In genomic region chr13:58031755-58032154, GRCm38 (mm10) we compare ENCODE assay signal across 8 mouse cellular contexts.
DNase-seq lines count a peak whose midpoint lies in the region; ATAC-seq and TF ChIP-seq lines count a peak whose summit lies in the region.

No protein-coding gene starts in this region.

- ATAC-seq in forebrain, embryonic 16.5 days, result no peak
- ATAC-seq in kidney, postnatal 0 days (replicated peaks; ENCODE audit: low FRiP score, low read depth), result peak; percentile 57; the same call in 1 of the 2 replicates
- ATAC-seq in megakaryocyte, adult 5-6 weeks (ENCODE audit: poor library complexity, severe bottlenecking), result peak; percentile 74

- H3K4me3 ChIP-seq in forebrain, embryonic 10.5 days, result no peak overlapping the region
- H3K4me3 ChIP-seq in forebrain, embryonic 16.5 days (replicated peaks; ENCODE audit: low read length), result no peak overlapping the region
- H3K4me3 ChIP-seq in ES-E14 (ENCODE audit: insufficient read depth in 1 of 2, low read depth in 1 of 2, low read length in 2 of 2, poor library complexity in 1 of 2, severe bottlenecking in 1 of 2), result no peak overlapping the region
- no peak overlapping the region for H3K4me3 ChIP-seq in kidney, postnatal 0 days (replicated peaks; ENCODE audit: low read depth, low read length)

- H3K36me3 ChIP-seq in forebrain, embryonic 10.5 days (replicated peaks), result no peaks in the 10 kb centered on the region
- no peaks in the 10 kb centered on the region for H3K36me3 ChIP-seq in forebrain, embryonic 16.5 days (ENCODE audit: control insufficient read depth, insufficient read depth)
- no peaks in the 10 kb centered on the region for H3K36me3 ChIP-seq in ES-E14 (ENCODE audit: control insufficient read depth, insufficient read depth, low read length, poor library complexity, severe bottlenecking)
- no peaks in the 10 kb centered on the region for H3K36me3 ChIP-seq in kidney, postnatal 0 days (ENCODE audit: insufficient read depth, low read length)

- no peaks in the 10 kb centered on the region for H3K27me3 ChIP-seq in forebrain, embryonic 10.5 days (ENCODE audit: poor library complexity, severe bottlenecking)
- H3K27me3 ChIP-seq in forebrain, embryonic 16.5 days (replicated peaks; ENCODE audit: control insufficient read depth, insufficient read depth, low read length), result no peaks in the 10 kb centered on the region
- H3K27me3 ChIP-seq in kidney, postnatal 0 days (ENCODE audit: insufficient read depth, low read length), result no peaks in the 10 kb centered on the region

- peak; percentile 92 for TF ChIP-seq CTCF in kidney, postnatal 0 days (IDR thresholded peaks at IDR 0.05; ENCODE audit: low read depth)

- DNase-seq in forebrain, embryonic 10.5 days (ENCODE audit: extremely low spot score, low spot score), result peak; percentile 75
- DNase-seq in ES-E14 (ENCODE audit: low read depth, low spot score), result peak; percentile 56
- peak; percentile 69 for DNase-seq in cerebellum, adult 8-10 months
- peak; percentile 70 for DNase-seq in gastrocnemius, postnatal 14 days
- DNase-seq in kidney, postnatal 0 days (ENCODE audit: low spot score), result peak; percentile 68
- DNase-seq in spleen, postnatal 4 days (ENCODE audit: low spot score in 2 of 2), result peak; percentile 41 to 84

- H3K9me3 ChIP-seq in forebrain, embryonic 10.5 days, result no peaks in the 10 kb centered on the region
- no peaks in the 10 kb centered on the region for H3K9me3 ChIP-seq in forebrain, embryonic 16.5 days (ENCODE audit: control insufficient read depth, low read length)
- no peaks in the 10 kb centered on the region for H3K9me3 ChIP-seq in ES-E14 (ENCODE audit: control insufficient read depth, insufficient read depth, low read depth, low read length)
- H3K9me3 ChIP-seq in kidney, postnatal 0 days (replicated peaks; ENCODE audit: low read length), result no peaks in the 10 kb centered on the region

- no peak overlapping the region for H3K9ac ChIP-seq in forebrain, embryonic 16.5 days (replicated peaks; ENCODE audit: low read depth, low read length)
- no peak overlapping the region for H3K9ac ChIP-seq in ES-E14 (ENCODE audit: insufficient read depth, low read depth, low read length, poor library complexity, severe bottlenecking)
- H3K9ac ChIP-seq in kidney, postnatal 0 days (ENCODE audit: low read depth, low read length), result no peak overlapping the region

- intact Hi-C loops in gastrocnemius, postnatal 14 days (cut with DNase I; ENCODE audit: low total_unique reads), result loop anchor here (5.0 kb wide), 1 partner anchor 81 kb away; the partner anchor contains the start of gene Klhl3

- in situ Hi-C loops in ES-E14 (cut with MboI; ENCODE audit: low sequenced_read_pairs in 2 of 2, unreplicated experiment in 2 of 2), result no loop called here

- H3K4me1 ChIP-seq in forebrain, embryonic 10.5 days, result no peaks in the 10 kb centered on the region
- H3K4me1 ChIP-seq in forebrain, embryonic 16.5 days (replicated peaks; ENCODE audit: control insufficient read depth, insufficient read depth, low read length), result no peaks in the 10 kb centered on the region; the same call in 1 of the 2 replicates
- no peaks in the 10 kb centered on the region for H3K4me1 ChIP-seq in ES-E14 (ENCODE audit: control insufficient read depth in 2 of 2, insufficient read depth in 2 of 2, low read length in 2 of 2, poor library complexity in 1 of 2)
- 0 out of 2 replicates have a peak, but pooled peaks cover 3% of the 10 kb centered on the region for H3K4me1 ChIP-seq in kidney, postnatal 0 days (replicated peaks; ENCODE audit: insufficient read depth, low read length)

- no peak overlapping the region for H3K4me2 ChIP-seq in forebrain, embryonic 16.5 days (ENCODE audit: low read length)
- H3K4me2 ChIP-seq in kidney, postnatal 0 days (ENCODE audit: low read length), result no peak overlapping the region

- H3K27ac ChIP-seq in forebrain, embryonic 10.5 days, result no peak overlapping the region
- H3K27ac ChIP-seq in forebrain, embryonic 16.5 days (ENCODE audit: low read length), result no peak overlapping the region
- H3K27ac ChIP-seq in ES-E14 (ENCODE audit: insufficient read depth, low read depth, low read length, poor library complexity, severe bottlenecking), result no peak overlapping the region
- no peak overlapping the region for H3K27ac ChIP-seq in kidney, postnatal 0 days

- 56% methylated on average over 6 of the region's 6 CpGs for WGBS in forebrain, embryonic 10.5 days
- 52% methylated on average over 6 of the region's 6 CpGs for WGBS in forebrain, embryonic 16.5 days
- 50% methylated on average over 6 of the region's 6 CpGs for WGBS in kidney, postnatal 0 days

TF ChIP-seq in ES-E14, 5 proteins besides CTCF, POLR2A, EP300 and RAD21:
- TF ChIP-seq ZNF384 (IDR thresholded peaks at IDR 0.05; ENCODE audit: low read depth, low read length), result no peak
- no peak for TF ChIP-seq HCFC1 (IDR thresholded peaks at IDR 0.05; ENCODE audit: borderline replicate concordance, insufficient read depth, low read length)
- no peak for TF ChIP-seq CHD2 (IDR thresholded peaks at IDR 0.05; ENCODE audit: low read depth, low read length)
- no peak for TF ChIP-seq ZC3H11A (IDR thresholded peaks at IDR 0.05; ENCODE audit: borderline replicate concordance, low read depth, low read length)
- no peak for TF ChIP-seq MAFK (IDR thresholded peaks at IDR 0.05; ENCODE audit: insufficient read depth, low read depth, low read length)
